Mouse (Mus musculus) liver, adult 2 months (tissue): ENCODE measurements around the gene Naa60.
A peak's percentile ranks its signal among the peaks of the same experiment; 100 is the strongest.

Experiments used
- CTCF ChIP-seq: fragments of 200-500 bp; IDR thresholded peaks from 2 replicates; pipeline ENCODE4 v1.5.1; 2011; ENCODE audit warnings: low read depth, low read length, control low read depth
- POLR2A ChIP-seq: fragments of 200-500 bp; IDR thresholded peaks from 2 replicates; pipeline ENCODE4 v1.6.1; 2011; ENCODE audit warnings: low read length, control low read depth; ENCODE audit not compliant: insufficient read depth; ENCODE audit errors: extremely low read depth

GRCm38 (mm10) chr16:3885065-3885670 lies 13.0 kb downstream of the Naa60 start:
- no peak for TF ChIP-seq CTCF
- TF ChIP-seq POLR2A, result peak; percentile 61
